Mouse (Mus musculus) cortical plate, adult 2 months (tissue): ENCODE measurements around the gene Dffa.

ENCODE experiments used
- CTCF ChIP-seq: fragments of 200-500 bp; IDR thresholded peaks from 2 replicates; pipeline ENCODE4 v1.5.1; 2011; ENCODE audit warnings: mild to moderate bottlenecking, control low read depth, low read length; ENCODE audit not compliant: insufficient read depth; ENCODE audit errors: extremely low read depth
- POLR2A ChIP-seq: fragments of 200-500 bp; IDR thresholded peaks from 2 replicates; pipeline ENCODE4 v1.6.1; 2011; ENCODE audit warnings: mild to moderate bottlenecking, low read length, control low read depth; ENCODE audit not compliant: insufficient read depth; ENCODE audit errors: extremely low read depth

DNA sequence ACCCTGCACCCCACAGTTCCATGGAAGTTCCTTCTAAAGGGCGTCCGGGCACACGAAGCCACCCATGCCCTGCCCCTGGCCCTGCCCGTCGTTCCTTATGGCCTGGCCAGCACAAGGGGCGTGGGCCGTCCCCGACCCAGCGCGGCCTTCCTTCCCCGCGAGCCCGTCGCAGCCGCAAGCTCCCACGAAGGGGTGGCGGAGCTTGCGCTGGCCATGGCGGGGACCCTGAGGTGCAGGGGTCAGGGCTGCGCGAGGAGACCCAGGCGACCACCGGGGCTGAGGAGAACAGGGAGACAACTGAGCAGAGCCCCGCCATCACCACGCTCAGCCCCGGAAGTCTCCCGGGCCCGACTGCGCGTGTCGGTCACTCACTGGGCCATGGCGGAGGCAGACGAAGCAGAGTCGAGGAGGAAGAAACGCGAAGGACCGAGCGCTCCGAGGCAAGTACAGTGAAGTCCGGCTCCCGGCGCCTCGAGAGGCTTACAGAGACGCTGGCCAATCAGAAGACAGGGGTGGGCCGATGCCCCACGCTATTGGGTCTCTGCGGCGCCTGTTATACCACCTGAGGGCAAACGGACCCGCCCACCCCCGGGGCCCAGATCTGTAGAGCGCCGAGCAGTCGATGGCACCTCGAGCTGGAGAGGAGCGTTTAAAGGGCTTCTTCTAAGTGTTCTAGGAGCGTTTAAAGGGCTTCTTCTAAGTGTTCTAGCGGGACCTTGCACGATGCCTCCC lies 62.4 kb downstream of the Dffa start, which contains the start of gene Pgd:
- TF ChIP-seq CTCF (no peak), POLR2A (peak; percentile 97)
